Mouse (Mus musculus): ENCODE data around the gene Chst14. TPM values are rescaled to one million over a fixed set of nuclear protein-coding genes. Genes with fewer than 3 reads are reported as not detected.

Gene Chst14
- polyA plus RNA-seq, 1 experiment, result 7.0 TPM

- Histone ChIP-seq H3K27me3 (ENCODE audit: control insufficient read depth, insufficient read depth, low read length) (no peaks in the 10 kb centered on the region), H3K36me3 (ENCODE audit: control insufficient read depth, insufficient read depth, low read length) (peaks cover 11% of the 10 kb centered on the region), H3K4me1 (ENCODE audit: control insufficient read depth, insufficient read depth, insufficient read length) (peaks cover 17% of the 10 kb centered on the region; the same call in 1 of the 2 replicates), H3K4me3 (ENCODE audit: extremely low read depth, insufficient read depth, insufficient read length) (no peak overlapping the region), H3K27ac (ENCODE audit: insufficient read depth, low read length) (no peak overlapping the region)
- TF ChIP-seq POLR2A (IDR thresholded peaks at IDR 0.05; ENCODE audit: low read depth, low read length) (no peak), CTCF (IDR thresholded peaks at IDR 0.05; ENCODE audit: extremely low read depth, insufficient read depth, insufficient read length, insufficient replicate concordance) (no peak)
- no peak for DNase-seq (ENCODE audit: low read depth in 1 of 2, low spot score in 2 of 2)
- 84% methylated on average over 11 of the region's 11 CpGs for WGBS
These were observed 12.6 kb upstream of the Chst14 start for GRCm38 (mm10) chr2:118913551-118914276.

GRCm38 (mm10) chr2:118914685-118915084 is 11.6 kb upstream of the Chst14 start:
- WGBS, result 82% methylated on average over 8 of the region's 8 CpGs
- H3K4me3 ChIP-seq (ENCODE audit: extremely low read depth, insufficient read depth, insufficient read length), result no peak overlapping the region

GRCm38 (mm10) chr2:118916436-118916835 is 9.9 kb upstream of the Chst14 start:
- DNase-seq (ENCODE audit: low read depth in 1 of 2, low spot score in 2 of 2), result no peak
- H3K36me3 ChIP-seq (ENCODE audit: control insufficient read depth, insufficient read depth, low read length), result peaks cover 21% of the 10 kb centered on the region
- TF ChIP-seq POLR2A (IDR thresholded peaks at IDR 0.05; ENCODE audit: low read depth, low read length), result no peak
- no peak for TF ChIP-seq CTCF (IDR thresholded peaks at IDR 0.05; ENCODE audit: extremely low read depth, insufficient read depth, insufficient read length, insufficient replicate concordance)
- H3K4me3 ChIP-seq (ENCODE audit: extremely low read depth, insufficient read depth, insufficient read length), result no peak overlapping the region
- 97% methylated on average over 17 of the region's 17 CpGs for WGBS
- peaks cover 10% of the 10 kb centered on the region; the same call in 1 of the 2 replicates for H3K4me1 ChIP-seq (ENCODE audit: control insufficient read depth, insufficient read depth, insufficient read length)
- no peaks in the 10 kb centered on the region for H3K27me3 ChIP-seq (ENCODE audit: control insufficient read depth, insufficient read depth, low read length)
- no peak overlapping the region for H3K27ac ChIP-seq (ENCODE audit: insufficient read depth, low read length)

More at GRCm38 (mm10) chr2:118914685-118915084, 11.6 kb upstream of the Chst14 start:
- DNase-seq (ENCODE audit: low read depth in 1 of 2, low spot score in 2 of 2), result no peak
- Histone ChIP-seq H3K27me3 (ENCODE audit: control insufficient read depth, insufficient read depth, low read length) (no peaks in the 10 kb centered on the region), H3K27ac (ENCODE audit: insufficient read depth, low read length) (no peak overlapping the region), H3K4me1 (ENCODE audit: control insufficient read depth, insufficient read depth, insufficient read length) (peaks cover 17% of the 10 kb centered on the region; the same call in 1 of the 2 replicates), H3K36me3 (ENCODE audit: control insufficient read depth, insufficient read depth, low read length) (peaks cover 16% of the 10 kb centered on the region)
- TF ChIP-seq POLR2A (IDR thresholded peaks at IDR 0.05; ENCODE audit: low read depth, low read length) (no peak), CTCF (IDR thresholded peaks at IDR 0.05; ENCODE audit: extremely low read depth, insufficient read depth, insufficient read length, insufficient replicate concordance) (no peak)

- Histone ChIP-seq H3K27me3 (ENCODE audit: control insufficient read depth, insufficient read depth, low read length) (no peaks in the 10 kb centered on the region), H3K27ac (ENCODE audit: insufficient read depth, low read length) (no peak overlapping the region), H3K4me1 (ENCODE audit: control insufficient read depth, insufficient read depth, insufficient read length) (no peaks in the 10 kb centered on the region; the same call in 1 of the 2 replicates), H3K36me3 (ENCODE audit: control insufficient read depth, insufficient read depth, low read length) (peaks cover 29% of the 10 kb centered on the region), H3K4me3 (ENCODE audit: extremely low read depth, insufficient read depth, insufficient read length) (no peak overlapping the region)
- TF ChIP-seq POLR2A (IDR thresholded peaks at IDR 0.05; ENCODE audit: low read depth, low read length) (no peak), CTCF (IDR thresholded peaks at IDR 0.05; ENCODE audit: extremely low read depth, insufficient read depth, insufficient read length, insufficient replicate concordance) (no peak)
- DNase-seq (ENCODE audit: low read depth in 1 of 2, low spot score in 2 of 2), result no peak
- WGBS, result 79% methylated on average over 1 of the region's 1 CpGs
These were observed 7.8 kb upstream of the Chst14 start for GRCm38 (mm10) chr2:118918543-118918942.

GRCm38 (mm10) chr2:118920428-118920827 is 5.9 kb upstream of the Chst14 start:
- Histone ChIP-seq H3K4me1 (ENCODE audit: control insufficient read depth, insufficient read depth, insufficient read length) (no peaks in the 10 kb centered on the region; the same call in 1 of the 2 replicates), H3K27me3 (ENCODE audit: control insufficient read depth, insufficient read depth, low read length) (no peaks in the 10 kb centered on the region), H3K4me3 (ENCODE audit: extremely low read depth, insufficient read depth, insufficient read length) (no peak overlapping the region), H3K27ac (ENCODE audit: insufficient read depth, low read length) (no peak overlapping the region), H3K36me3 (ENCODE audit: control insufficient read depth, insufficient read depth, low read length) (peaks cover 29% of the 10 kb centered on the region)
- WGBS, result 97% methylated on average over 3 of the region's 3 CpGs
- DNase-seq (ENCODE audit: low read depth in 1 of 2, low spot score in 2 of 2), result no peak
- no peak for TF ChIP-seq POLR2A (IDR thresholded peaks at IDR 0.05; ENCODE audit: low read depth, low read length)
- no peak for TF ChIP-seq CTCF (IDR thresholded peaks at IDR 0.05; ENCODE audit: extremely low read depth, insufficient read depth, insufficient read length, insufficient replicate concordance)

- Histone ChIP-seq H3K36me3 (ENCODE audit: control insufficient read depth, insufficient read depth, low read length) (peaks cover 8% of the 10 kb centered on the region), H3K4me1 (ENCODE audit: control insufficient read depth, insufficient read depth, insufficient read length) (peaks cover 8% of the 10 kb centered on the region; the same call in 1 of the 2 replicates), H3K27me3 (ENCODE audit: control insufficient read depth, insufficient read depth, low read length) (no peaks in the 10 kb centered on the region), H3K27ac (ENCODE audit: insufficient read depth, low read length) (no peak overlapping the region), H3K4me3 (ENCODE audit: extremely low read depth, insufficient read depth, insufficient read length) (peak overlapping the region; percentile 88)
- no peak for TF ChIP-seq POLR2A (IDR thresholded peaks at IDR 0.05; ENCODE audit: low read depth, low read length)
- TF ChIP-seq CTCF (IDR thresholded peaks at IDR 0.05; ENCODE audit: extremely low read depth, insufficient read depth, insufficient read length, insufficient replicate concordance), result no peak
- no peak for DNase-seq (ENCODE audit: low read depth in 1 of 2, low spot score in 2 of 2)
- 8% methylated on average over 6 of the region's 6 CpGs for WGBS
These were observed 344 bp upstream of the Chst14 start for GRCm38 (mm10) chr2:118925952-118926351.

Measured in spleen, adult 2 months (tissue).